Mouse (Mus musculus) heart, embryonic 11.5 days (tissue): ENCODE measurements around the gene Kcns1. TPM values are rescaled to one million over a fixed set of nuclear protein-coding genes. Genes with fewer than 3 reads are reported as not detected.

ENCODE experiments used
- ATAC-seq: fragments of 200-750 bp; cut with Nextera tagmentation; replicated peaks from 2 replicates; pipeline ENCODE4 v1.8.0; 2017; ENCODE audit warnings: moderate library complexity; ENCODE audit not compliant: insufficient number of reproducible peaks, low FRiP score, low TSS enrichment
- H3K27ac ChIP-seq: fragments of 300-500 bp; sonication (generic); 2 replicates; pipeline ENCODE4 v1.5.1; 2014; ENCODE audit warnings: mild to moderate bottlenecking, low read depth, low read length
- H3K27me3 ChIP-seq: fragments of 300-500 bp; sonication (generic); 2 replicates; pipeline ENCODE4 v1.6.1; 2014; ENCODE audit warnings: mild to moderate bottlenecking, low read length, mixed read lengths; ENCODE audit not compliant: control insufficient read depth, insufficient read depth
- H3K36me3 ChIP-seq: fragments of 300-500 bp; sonication (generic); 2 replicates; pipeline ENCODE4 v1.6.1; 2014; ENCODE audit warnings: mild to moderate bottlenecking, low read length, moderate library complexity, mixed read lengths; ENCODE audit not compliant: control insufficient read depth, insufficient read depth
- H3K4me1 ChIP-seq: fragments of 300-500 bp; sonication (generic); 2 replicates; pipeline ENCODE4 v1.6.1; 2014; ENCODE audit warnings: low read length; ENCODE audit not compliant: control insufficient read depth, insufficient read depth
- H3K4me2 ChIP-seq: fragments of 300-500 bp; sonication (generic); 2 replicates; pipeline ENCODE4 v1.6.1; 2014; ENCODE audit warnings: mild to moderate bottlenecking, moderate library complexity
- H3K4me3 ChIP-seq: fragments of 300-500 bp; sonication (generic); 2 replicates; pipeline ENCODE4 v1.5.1; 2014; ENCODE audit warnings: low read depth, low read length
- H3K9ac ChIP-seq: fragments of 300-500 bp; sonication (generic); 2 replicates; pipeline ENCODE4 v1.6.1; 2014; ENCODE audit warnings: mild to moderate bottlenecking, low read depth, low read length, moderate library complexity
- H3K9me3 ChIP-seq: fragments of 300-500 bp; sonication (generic); replicated peaks from 2 replicates; pipeline ENCODE4 v1.6.1; 2016; ENCODE audit warnings: low read length; ENCODE audit not compliant: control insufficient read depth
- WGBS: fragments of 180-500 bp; shearing (Covaris S2); extraction: QIAGEN DNeasy Blood & Tissue Kit; methylation state at CpG from one replicate; pipeline ENCODE4 v1.1.7; 2014; ENCODE audit not compliant: insufficient replicate concordance; 5-methylcytosine and 5-hydroxymethylcytosine counted together
- polyA plus RNA-seq: library from polyadenylated mRNA; unstranded; fragments of >200 nt; fragmentation: Nextera tagmentation; extraction: Ambion mirVana; gene quantifications from 2 replicates; pipeline ENCODE4 v1.2.1, GENCODE M21; 2014

Gene Kcns1
- polyA plus RNA-seq, 1 experiment from 2014 or later = 0.13 TPM

GRCm38 (mm10) chr2:164164941-164165340 lies 6.0 kb downstream of the Kcns1 start:
- Histone ChIP-seq H3K4me3 (no peak overlapping the region), H3K9ac (no peak overlapping the region), H3K36me3 (no peaks in the 10 kb centered on the region), H3K4me2 (no peak overlapping the region), H3K9me3 (no peaks in the 10 kb centered on the region; the same call in 1 of the 2 replicates), H3K4me1 (peaks cover 9% of the 10 kb centered on the region; the same call in 1 of the 2 replicates), H3K27me3 (peaks cover 49% of the 10 kb centered on the region), H3K27ac (no peak overlapping the region)
- 79% methylated on average over 5 of the region's 5 CpGs for WGBS
- ATAC-seq = no peak

- ATAC-seq = no peak
- Histone ChIP-seq H3K9ac (no peak overlapping the region), H3K9me3 (no peaks in the 10 kb centered on the region), H3K4me3 (no peak overlapping the region), H3K4me1 (no peaks in the 10 kb centered on the region), H3K4me2 (no peak overlapping the region), H3K27me3 (peaks cover 16% of the 10 kb centered on the region), H3K36me3 (no peaks in the 10 kb centered on the region), H3K27ac (no peak overlapping the region)
- 71% methylated on average over 11 of the region's 11 CpGs for WGBS
Measured at GRCm38 (mm10) chr2:164161515-164162055, 9.3 kb downstream of the Kcns1 start.

GRCm38 (mm10) chr2:164158838-164159237 lies 12.1 kb downstream of the Kcns1 start:
- H3K4me1 ChIP-seq = no peaks in the 10 kb centered on the region
- H3K4me3 ChIP-seq = no peak overlapping the region
- H3K9me3 ChIP-seq = no peaks in the 10 kb centered on the region
- no peak overlapping the region for H3K9ac ChIP-seq
- H3K27me3 ChIP-seq = no peaks in the 10 kb centered on the region
- no peak overlapping the region for H3K4me2 ChIP-seq
- 79% methylated on average over 2 of the region's 2 CpGs for WGBS
- no peaks in the 10 kb centered on the region for H3K36me3 ChIP-seq
- no peak for ATAC-seq
- no peak overlapping the region for H3K27ac ChIP-seq

GRCm38 (mm10) chr2:164156158-164156557 lies 14.8 kb downstream of the Kcns1 start:
- ATAC-seq = no peak
- Histone ChIP-seq H3K4me2 (no peak overlapping the region), H3K27ac (no peak overlapping the region), H3K9ac (no peak overlapping the region), H3K4me3 (no peak overlapping the region), H3K9me3 (no peaks in the 10 kb centered on the region), H3K27me3 (no peaks in the 10 kb centered on the region), H3K36me3 (no peaks in the 10 kb centered on the region), H3K4me1 (no peaks in the 10 kb centered on the region)
- 84% methylated on average over 7 of the region's 7 CpGs for WGBS

- Histone ChIP-seq H3K27me3 (no peaks in the 10 kb centered on the region), H3K27ac (no peak overlapping the region), H3K36me3 (no peaks in the 10 kb centered on the region), H3K4me1 (peaks cover 14% of the 10 kb centered on the region), H3K4me3 (no peak overlapping the region), H3K4me2 (no peak overlapping the region), H3K9ac (no peak overlapping the region), H3K9me3 (no peaks in the 10 kb centered on the region)
- WGBS = 85% methylated on average over 10 of the region's 10 CpGs
- no peak for ATAC-seq
Measured at GRCm38 (mm10) chr2:164154007-164154406, 16.9 kb downstream of the Kcns1 start.

- Histone ChIP-seq H3K9me3 (no peaks in the 10 kb centered on the region), H3K9ac (no peak overlapping the region), H3K27me3 (no peaks in the 10 kb centered on the region), H3K27ac (no peak overlapping the region), H3K4me1 (peaks cover 16% of the 10 kb centered on the region), H3K4me3 (no peak overlapping the region), H3K36me3 (no peaks in the 10 kb centered on the region), H3K4me2 (no peak overlapping the region)
- ATAC-seq = no peak
- 90% methylated on average over 11 of the region's 11 CpGs for WGBS
Measured at GRCm38 (mm10) chr2:164152341-164152740, 18.6 kb downstream of the Kcns1 start.

GRCm38 (mm10) chr2:164150086-164150760 lies 20.7 kb downstream of the Kcns1 start:
- WGBS = 37% methylated on average over 14 of the region's 14 CpGs
- H3K9ac ChIP-seq = no peak overlapping the region; the same call in 1 of the 2 replicates
- H3K27me3 ChIP-seq = no peaks in the 10 kb centered on the region
- no peak for ATAC-seq
- H3K4me2 ChIP-seq = no peak overlapping the region
- no peak overlapping the region for H3K4me3 ChIP-seq
- H3K4me1 ChIP-seq = peaks cover 16% of the 10 kb centered on the region
- peak overlapping the region; percentile 51; the same call in 1 of the 2 replicates for H3K27ac ChIP-seq
- no peaks in the 10 kb centered on the region for H3K9me3 ChIP-seq
- no peaks in the 10 kb centered on the region for H3K36me3 ChIP-seq

GRCm38 (mm10) chr2:164146556-164146955 lies 24.4 kb downstream of the Kcns1 start:
- Histone ChIP-seq H3K4me3 (no peak overlapping the region), H3K27ac (no peak overlapping the region), H3K9ac (no peak overlapping the region), H3K27me3 (no peaks in the 10 kb centered on the region), H3K4me1 (peaks cover 34% of the 10 kb centered on the region), H3K9me3 (no peaks in the 10 kb centered on the region), H3K36me3 (no peaks in the 10 kb centered on the region), H3K4me2 (no peak overlapping the region)
- 92% methylated on average over 12 of the region's 12 CpGs for WGBS
- no peak for ATAC-seq

GRCm38 (mm10) chr2:164144541-164144940 lies 26.4 kb downstream of the Kcns1 start:
- 73% methylated on average over 10 of the region's 10 CpGs for WGBS
- no peak for ATAC-seq
- H3K4me2 ChIP-seq = no peak overlapping the region
- peaks cover 32% of the 10 kb centered on the region for H3K4me1 ChIP-seq
- H3K9ac ChIP-seq = no peak overlapping the region
- no peaks in the 10 kb centered on the region for H3K36me3 ChIP-seq
- no peak overlapping the region for H3K27ac ChIP-seq
- H3K27me3 ChIP-seq = no peaks in the 10 kb centered on the region
- no peak overlapping the region for H3K4me3 ChIP-seq
- H3K9me3 ChIP-seq = no peaks in the 10 kb centered on the region
